Mouse (Mus musculus) gastrocnemius, postnatal 4 days (tissue): ENCODE data around the gene Palb2. TPM values are rescaled to one million over a fixed set of nuclear protein-coding genes. Genes with fewer than 3 reads are reported as not detected.

Source experiments
- DNase-seq, 2 experiments: peaks; one replicate each; pipeline ENCODE4 v3.0.0; 2021 to 2022; ENCODE audit warnings: low spot score in 2 of 2, mixed read lengths in 2 of 2
- long read RNA-seq, 2 experiments: library from polyadenylated mRNA; stranded (forward); transcript quantifications; one replicate each; pipeline ENCODE4 v2.0.0; 2021
- total RNA-seq, 2 experiments: library from RNA; stranded (reverse); gene quantifications; 2 replicates each; pipeline ENCODE4 v1.2.3; 2021

Gene Palb2
- 1 to 10 TPM; 2.0 to 2.4 TPM for total RNA-seq
- long read RNA-seq, experiment 1, partial matches to known transcripts = 0 of 1 reads
- long read RNA-seq, experiment 1, other reads (novel, unspliced or antisense) = 0 of 1 reads
- long read RNA-seq, experiment 2, partial matches to known transcripts = 0 of 2 reads
- long read RNA-seq, experiment 2, other reads (novel, unspliced or antisense) = 0 of 2 reads

DNA sequence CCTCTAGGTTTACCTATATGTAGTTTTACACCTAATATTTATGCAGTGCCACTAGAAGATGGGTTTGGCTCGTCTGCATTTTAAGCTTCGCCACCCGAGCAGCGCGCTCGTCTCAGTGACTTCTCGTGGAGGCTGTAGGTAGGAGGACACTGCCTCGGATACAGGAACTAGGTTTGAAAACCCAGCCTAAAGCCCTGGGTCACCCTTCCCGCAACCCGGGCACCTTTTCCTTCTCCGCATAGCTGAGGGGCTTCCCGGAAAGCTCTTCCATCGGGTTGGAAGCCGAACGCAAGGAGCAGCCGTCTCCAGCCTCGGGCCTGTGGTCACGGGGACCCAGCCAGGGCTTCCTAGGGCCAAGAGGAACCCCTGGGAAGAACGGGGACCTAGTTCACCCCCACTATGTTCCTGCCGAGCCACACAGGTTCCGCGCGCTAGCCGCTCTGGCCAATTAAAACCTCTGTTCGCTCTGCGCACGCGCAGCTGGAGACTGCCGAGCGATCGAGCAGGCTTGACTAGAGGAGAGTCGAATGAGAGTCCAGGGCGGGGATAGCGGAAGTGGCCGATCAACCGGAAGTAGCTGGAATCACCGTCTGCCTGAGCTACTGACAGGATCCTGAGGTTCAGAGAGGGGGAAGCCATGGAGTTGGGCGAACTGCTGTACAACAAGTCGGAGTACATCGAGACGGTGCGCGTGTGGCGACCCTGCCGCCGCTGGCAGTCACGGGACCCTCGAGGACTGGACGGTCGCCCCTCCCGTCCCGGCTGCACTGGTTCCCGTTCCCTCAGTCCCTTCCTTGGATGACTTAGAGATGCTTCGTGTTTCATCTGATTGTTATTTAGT, at the start of gene Palb2, which contains the start of gene Dctn5:
Palb2 (minus strand) TSS at position 489 of the 841 bp plus-strand sequence.
Dctn5 (plus strand) TSS at position 545 of the 841 bp plus-strand sequence.
- peak; percentile 91 to 97 for DNase-seq

- DNase-seq = no peak
Observed at GRCm38 (mm10) chr7:122180720-122181119, 47.9 kb upstream of the Palb2 start.

DNA sequence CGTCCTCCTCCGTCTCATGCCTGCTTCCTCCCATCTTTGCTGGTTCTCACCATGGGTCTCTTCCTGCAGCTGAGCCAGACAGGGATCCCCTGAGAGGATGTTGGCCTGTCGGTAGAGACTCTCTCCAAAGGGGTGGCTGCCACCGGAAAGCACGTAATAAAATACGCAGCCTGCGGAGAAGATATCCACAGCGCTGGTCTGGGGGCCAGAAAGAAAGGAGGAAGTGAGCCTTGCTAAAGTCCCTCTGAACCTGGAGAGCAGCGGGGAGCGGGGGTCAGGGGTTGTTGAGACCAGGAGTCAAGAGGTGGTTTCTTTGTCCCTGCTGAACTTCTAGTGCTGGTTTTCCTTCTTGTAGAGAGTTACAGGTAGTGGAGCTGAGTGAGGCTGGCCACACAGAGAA, 38.8 kb upstream of the Palb2 start:
- DNase-seq = no peak

GRCm38 (mm10) chr7:122170705-122171104, 37.9 kb upstream of the Palb2 start:
- DNase-seq = no peak

GRCm38 (mm10) chr7:122167203-122167602, 34.4 kb upstream of the Palb2 start:
- DNase-seq = no peak

GRCm38 (mm10) chr7:122163766-122164165, 31.0 kb upstream of the Palb2 start:
- DNase-seq = no peak

DNA sequence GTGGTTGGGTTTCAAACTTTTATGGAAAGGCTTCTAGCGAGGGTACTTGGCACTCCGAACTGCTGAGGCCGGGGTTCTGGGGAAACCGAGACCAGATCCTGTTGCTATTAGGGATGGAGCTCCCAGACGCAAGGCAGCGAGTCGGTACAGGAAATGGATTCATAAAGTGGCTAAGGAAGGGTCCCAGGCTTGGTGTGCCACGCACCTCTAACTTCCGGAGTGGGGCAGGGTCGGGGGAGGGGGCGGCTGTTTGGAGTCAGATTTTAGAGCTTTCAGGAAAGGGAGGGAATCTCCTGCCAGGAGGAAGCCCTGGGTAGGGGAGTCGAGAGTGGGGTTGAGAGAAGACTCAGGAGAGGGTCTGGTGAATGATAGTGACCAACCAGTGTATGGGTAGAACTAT, 27.3 kb upstream of the Palb2 start:
- no peak for DNase-seq

DNA sequence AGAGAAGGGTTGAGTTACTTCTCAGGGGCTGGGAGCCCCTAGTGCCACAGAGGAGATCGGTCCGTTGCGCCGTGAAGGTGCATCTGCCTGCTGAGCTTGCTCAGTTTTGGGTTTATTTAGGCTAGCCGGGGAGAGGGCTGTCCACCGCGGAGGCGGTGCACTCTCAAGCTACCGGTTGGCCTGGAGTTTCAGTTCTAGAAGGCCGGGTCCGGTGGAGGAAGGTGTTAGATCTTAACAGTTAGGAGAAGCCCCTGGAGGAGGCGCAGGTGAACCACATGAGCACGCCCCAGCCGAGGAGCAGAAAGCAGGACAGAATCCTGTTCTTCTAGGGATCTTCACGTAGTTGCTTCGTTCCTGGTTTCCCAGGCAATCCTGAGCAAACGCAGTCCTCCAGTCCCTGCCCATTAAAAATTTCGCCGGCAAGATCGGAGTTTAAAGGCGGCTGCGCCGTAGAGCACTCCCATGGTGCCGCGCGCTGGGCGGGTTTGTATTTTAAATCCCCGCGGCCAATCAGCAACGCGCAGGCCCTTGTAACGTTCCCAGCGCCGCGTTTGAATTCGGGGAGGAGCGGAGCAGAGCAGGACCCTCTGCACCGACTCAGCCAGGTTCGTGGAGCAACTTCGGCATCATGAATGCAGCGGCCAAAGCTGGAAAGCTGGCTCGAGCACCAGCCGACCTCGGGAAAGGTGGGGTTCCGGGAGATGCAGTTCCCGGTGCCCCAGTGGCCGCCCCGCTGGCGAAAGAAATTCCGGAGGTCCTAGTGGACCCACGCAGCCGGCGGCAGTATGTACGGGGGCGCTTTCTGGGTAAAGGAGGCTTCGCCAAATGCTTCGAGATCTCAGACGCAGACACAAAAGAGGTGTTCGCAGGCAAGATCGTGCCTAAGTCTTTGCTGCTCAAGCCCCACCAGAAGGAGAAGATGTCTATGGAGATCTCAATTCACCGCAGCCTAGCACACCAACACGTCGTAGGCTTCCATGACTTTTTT, 26.4 kb upstream of the Palb2 start, which contains the start of gene Plk1:
Plk1 (plus strand) TSS at position 525 of the 988 bp plus-strand sequence.
- peak; percentile 59 to 79 for DNase-seq

GRCm38 (mm10) chr7:122158488-122158887, 25.7 kb upstream of the Palb2 start:
- no peak for DNase-seq

DNA sequence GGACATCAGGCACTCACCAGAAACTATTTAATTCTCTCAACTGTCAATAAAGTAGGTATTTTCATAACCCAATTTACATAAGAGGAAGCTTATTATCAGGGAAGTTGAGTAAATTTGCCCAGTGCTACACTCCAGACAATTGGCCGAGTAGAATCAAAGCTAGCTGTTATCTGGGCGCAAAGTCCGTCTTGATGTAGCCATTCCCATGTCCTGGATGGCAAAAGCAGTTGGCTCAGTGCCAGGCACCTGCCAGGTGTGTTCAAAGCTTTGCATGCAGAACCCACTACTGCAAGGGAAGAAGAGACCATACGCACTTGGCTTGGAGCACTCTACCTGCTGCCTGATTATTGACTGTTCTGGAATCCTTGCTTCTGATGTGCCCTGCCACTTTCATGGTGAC, 19.7 kb upstream of the Palb2 start:
- no peak for DNase-seq

GRCm38 (mm10) chr7:122140991-122141390, 8.2 kb upstream of the Palb2 start:
- no peak for DNase-seq

DNA sequence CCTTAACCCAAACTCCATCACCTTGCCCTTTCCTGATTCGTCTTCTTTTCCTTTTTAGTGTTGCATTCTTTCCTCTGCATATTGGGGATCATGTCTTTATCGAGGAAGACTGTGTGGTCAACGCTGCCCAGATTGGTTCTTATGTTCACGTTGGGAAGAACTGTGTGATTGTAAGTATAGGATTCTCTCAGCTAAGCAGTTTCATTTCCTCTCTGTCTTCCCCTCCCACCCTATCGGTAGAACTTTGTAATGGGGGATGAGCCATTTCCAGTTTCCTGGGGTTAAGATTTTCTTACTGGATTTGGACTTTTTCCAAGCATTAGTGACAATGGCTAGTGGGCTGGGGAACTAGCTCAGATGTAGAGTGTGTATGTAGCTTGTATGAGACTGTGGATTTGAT, 5.4 kb upstream of the Palb2 start:
- DNase-seq = no peak

DNA sequence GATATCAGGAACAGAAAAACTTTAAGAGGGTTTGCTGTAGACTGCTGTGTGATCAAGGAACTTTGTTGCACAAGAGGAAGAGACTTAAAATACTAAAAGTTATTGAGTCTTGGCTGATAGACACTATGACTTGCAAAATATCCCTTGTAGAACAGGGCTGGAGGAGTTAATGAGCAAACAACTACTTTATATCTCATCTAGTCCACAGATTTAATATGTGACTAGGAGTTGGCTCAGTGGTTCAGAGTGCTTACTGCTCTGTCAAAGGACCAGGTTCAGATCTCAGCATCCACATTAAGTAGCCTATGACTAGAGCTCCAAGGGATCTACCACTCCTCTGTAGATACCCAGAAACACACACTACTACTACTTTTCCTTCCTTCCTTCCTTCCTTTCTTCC, 4.3 kb upstream of the Palb2 start:
- DNase-seq = no peak

- DNase-seq = no peak
Observed at GRCm38 (mm10) chr7:122135070-122135469, 2.3 kb upstream of the Palb2 start.

- DNase-seq = no peak
Observed at GRCm38 (mm10) chr7:122133338-122133625, 497 bp upstream of the Palb2 start.

- no peak for DNase-seq
Observed at GRCm38 (mm10) chr7:122131834-122132233, 951 bp downstream of the Palb2 start.

GRCm38 (mm10) chr7:122126946-122127345, 5.8 kb downstream of the Palb2 start:
- DNase-seq = no peak

DNA sequence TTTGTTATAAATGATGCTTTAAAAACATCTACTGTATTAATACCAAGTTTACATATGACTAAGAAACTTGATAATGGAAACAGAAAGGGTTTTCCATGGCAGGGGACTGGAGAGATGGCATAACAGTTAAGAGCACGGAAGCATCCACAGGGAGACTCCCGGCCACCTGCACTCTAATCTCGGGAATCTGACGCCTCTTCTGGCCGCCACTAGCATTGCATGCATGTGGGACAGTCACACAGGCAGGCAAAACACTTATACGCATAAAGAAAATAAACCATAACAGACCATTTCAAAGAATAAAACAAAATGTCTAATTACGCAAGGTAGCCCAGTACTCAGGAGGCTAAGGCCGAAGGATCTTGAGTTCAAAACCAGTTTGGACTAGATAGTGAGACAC, 7.1 kb downstream of the Palb2 start:
- DNase-seq = no peak

DNA sequence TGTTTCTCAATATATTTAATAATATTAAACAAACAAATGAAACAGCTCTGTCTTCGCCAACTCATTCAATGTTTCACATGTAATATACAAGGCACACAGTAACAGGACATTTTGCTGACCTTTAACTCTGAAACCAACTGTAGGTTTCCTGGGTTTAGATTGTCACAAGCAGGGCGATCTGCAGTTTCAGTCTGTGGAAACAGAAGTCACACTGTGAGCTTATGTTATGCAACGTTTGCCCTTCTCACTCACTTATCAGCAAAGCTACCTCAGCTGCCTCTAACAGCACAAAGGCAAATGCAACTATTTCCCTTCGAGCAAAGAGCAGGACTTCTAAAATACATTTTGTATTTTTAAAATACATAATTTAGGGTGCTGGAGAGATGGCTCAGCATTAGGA, 9.3 kb downstream of the Palb2 start:
- no peak for DNase-seq

- no peak for DNase-seq
Observed at GRCm38 (mm10) chr7:122108206-122108605, 24.6 kb downstream of the Palb2 start.

DNA sequence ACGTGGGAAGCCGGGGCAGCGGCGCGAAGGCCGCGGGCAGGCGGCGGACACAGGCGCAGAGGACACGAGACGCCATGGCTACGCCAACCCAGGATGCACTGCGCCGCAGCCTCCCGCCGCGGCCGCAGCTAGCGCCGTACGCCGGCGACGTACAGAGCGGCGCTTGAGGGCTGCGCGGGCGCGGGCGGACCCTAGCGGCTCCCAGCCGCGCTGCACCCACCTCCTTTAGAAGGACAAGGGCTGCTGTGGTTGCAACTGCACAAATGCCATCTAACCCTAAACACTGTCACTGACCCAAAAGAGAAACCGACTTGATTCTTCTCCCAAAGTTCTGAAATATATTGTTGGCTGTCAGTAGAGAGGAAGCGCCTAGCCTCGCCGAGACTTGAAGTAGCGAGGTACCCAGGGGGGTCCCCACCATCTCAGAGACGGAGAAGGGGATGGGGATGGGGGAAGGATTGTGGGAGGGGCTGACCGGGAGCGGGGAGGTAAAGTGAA, 31.0 kb downstream of the Palb2 start, which contains the start of gene Ndufab1:
Ndufab1 (minus strand) TSS at position 140 of the 498 bp plus-strand sequence.
- DNase-seq = peak; percentile 79 to 84
